Mouse (Mus musculus) MEL (cell line): Measurements from ENCODE around the gene Speg. TPM values are rescaled to one million over a fixed set of nuclear protein-coding genes. Genes with fewer than 3 reads are reported as not detected.

Experiments
- DNase-seq: peaks from one replicate; pipeline ENCODE4 v3.0.0; 2011; ENCODE audit warnings: low read depth, low spot score
- H3K27ac ChIP-seq: 2 replicates; pipeline ENCODE4 v1.5.1; 2012; ENCODE audit warnings: low read depth, mild to moderate bottlenecking, control low read depth, low read length, moderate library complexity; ENCODE audit not compliant: control insufficient read depth
- H3K27me3 ChIP-seq, 2 experiments: fragments of 150-350 bp in 1 of 2; sonication (generic) in 1 of 2; 2 replicates each; pipeline ENCODE4 v1.6.1; 2012; ENCODE audit warnings: low read length in 2 of 2, mild to moderate bottlenecking in 2 of 2, improper control_type of control experiment in 1 of 2, moderate library complexity in 1 of 2; ENCODE audit not compliant: insufficient read depth in 2 of 2, control insufficient read depth in 1 of 2
- H3K36me3 ChIP-seq, 2 experiments: 2 replicates each; pipeline ENCODE4 v1.6.1; 2012 to 2014; ENCODE audit warnings: low read length in 2 of 2, improper control_type of control experiment in 1 of 2, inconsistent platforms in 1 of 2, mild to moderate bottlenecking in 1 of 2; ENCODE audit not compliant: insufficient read depth in 2 of 2, control insufficient read depth in 1 of 2
- H3K4me1 ChIP-seq, 2 experiments: fragments of 150-350 bp in 1 of 2; sonication (generic) in 1 of 2; 2 replicates each; pipeline ENCODE4 v1.6.1; 2012; ENCODE audit warnings: low read length in 2 of 2, improper control_type of control experiment in 1 of 2, mild to moderate bottlenecking in 1 of 2; ENCODE audit not compliant: insufficient read depth in 2 of 2, control insufficient read depth in 1 of 2
- H3K4me3 ChIP-seq, 2 experiments: fragments of 150-350 bp in 1 of 2; sonication (generic) in 1 of 2; 2 replicates each; pipeline ENCODE4 v1.5.1; 2012; ENCODE audit warnings: low read depth in 2 of 2, low read length in 2 of 2, mild to moderate bottlenecking in 2 of 2, moderate library complexity in 2 of 2, control low read depth in 1 of 2, improper control_type of control experiment in 1 of 2; ENCODE audit not compliant: control insufficient read depth in 1 of 2, insufficient read depth in 1 of 2
- H3K79me2 ChIP-seq: 2 replicates; pipeline ENCODE4 v1.6.1; 2012; ENCODE audit warnings: mild to moderate bottlenecking, low read length, moderate library complexity; ENCODE audit not compliant: control insufficient read depth, poor library complexity, insufficient read depth
- H3K9ac ChIP-seq: 2 replicates; pipeline ENCODE4 v1.6.1; 2012; ENCODE audit warnings: low read depth, mild to moderate bottlenecking, control low read depth, low read length, moderate library complexity; ENCODE audit not compliant: control insufficient read depth, poor library complexity, severe bottlenecking
- H3K9me3 ChIP-seq: fragments of 150-350 bp; sonication (generic); replicated peaks from 2 replicates; pipeline ENCODE4 v1.6.1; 2012; ENCODE audit warnings: mild to moderate bottlenecking, low read length, improper control_type of control experiment, moderate library complexity; ENCODE audit not compliant: insufficient read depth
- CHD1 ChIP-seq: IDR thresholded peaks from 2 replicates; pipeline ENCODE4 v1.6.1; 2012; ENCODE audit warnings: low read depth, mild to moderate bottlenecking, inconsistent platforms, low read length, improper control_type of control experiment
- CHD2 ChIP-seq: IDR thresholded peaks from 2 replicates; pipeline ENCODE4 v1.6.1; 2011; ENCODE audit warnings: low read length, improper control_type of control experiment
- GABPA ChIP-seq: IDR thresholded peaks from 2 replicates; pipeline ENCODE4 v1.6.1; 2012; ENCODE audit warnings: low read depth, mild to moderate bottlenecking, inconsistent platforms, low read length, improper control_type of control experiment, moderate library complexity
- HCFC1 ChIP-seq: IDR thresholded peaks from 2 replicates; pipeline ENCODE4 v1.6.1; 2012; ENCODE audit warnings: low read depth, mild to moderate bottlenecking, inconsistent platforms, low read length, improper control_type of control experiment, moderate library complexity
- JUND ChIP-seq: IDR thresholded peaks from 2 replicates; pipeline ENCODE4 v1.6.1; 2011; ENCODE audit warnings: low read depth, mild to moderate bottlenecking, improper control_type of control experiment, low read length
- MEF2A ChIP-seq: IDR thresholded peaks from 2 replicates; pipeline ENCODE4 v1.6.1; 2014; ENCODE audit warnings: low read depth, mild to moderate bottlenecking, inconsistent platforms, low read length, improper control_type of control experiment; ENCODE audit not compliant: poor library complexity, insufficient replicate concordance, severe bottlenecking; ENCODE audit errors: extremely low read depth
- MYB ChIP-seq: IDR thresholded peaks from 2 replicates; pipeline ENCODE4 v1.6.1; 2011; ENCODE audit warnings: mild to moderate bottlenecking, low read depth, low read length, improper control_type of control experiment
- MYC ChIP-seq: IDR thresholded peaks from 2 replicates; pipeline ENCODE4 v1.6.1; 2011; ENCODE audit warnings: low read depth, mild to moderate bottlenecking, low read length, improper control_type of control experiment, moderate library complexity
- POLR2A ChIP-seq, 2 experiments: IDR thresholded peaks; 2 replicates each; pipeline ENCODE4 v1.6.1; 2011 to 2012; ENCODE audit warnings: low read length in 2 of 2, mild to moderate bottlenecking in 2 of 2, control low read depth in 1 of 2, improper control_type of control experiment in 1 of 2, low read depth in 1 of 2, moderate library complexity in 1 of 2; ENCODE audit not compliant: control insufficient read depth in 1 of 2, insufficient read depth in 1 of 2, poor library complexity in 1 of 2
- POLR2AphosphoS2 ChIP-seq: IDR thresholded peaks from 2 replicates; pipeline ENCODE4 v1.6.1; 2011; ENCODE audit warnings: low read length, improper control_type of control experiment
- RCOR1 ChIP-seq: IDR thresholded peaks from 2 replicates; pipeline ENCODE4 v1.6.1; 2012; ENCODE audit warnings: low read depth, mild to moderate bottlenecking, inconsistent platforms, low read length, improper control_type of control experiment
- SIN3A ChIP-seq: IDR thresholded peaks from 2 replicates; pipeline ENCODE4 v1.6.1; 2012; ENCODE audit warnings: low read length, improper control_type of control experiment, inconsistent platforms
- SMC3 ChIP-seq: IDR thresholded peaks from 2 replicates; pipeline ENCODE4 v1.6.1; 2011; ENCODE audit warnings: low read depth, low read length, improper control_type of control experiment
- USF1 ChIP-seq: IDR thresholded peaks from 2 replicates; pipeline ENCODE4 v1.6.1; 2014; ENCODE audit warnings: low read depth, mild to moderate bottlenecking, inconsistent platforms, low read length, improper control_type of control experiment, moderate library complexity
- USF2 ChIP-seq, 2 experiments: IDR thresholded peaks; 2 replicates each; pipeline ENCODE4 v1.6.1; 2011 to 2012; ENCODE audit warnings: improper control_type of control experiment in 2 of 2, low read length in 2 of 2, borderline replicate concordance in 1 of 2, inconsistent platforms in 1 of 2, low read depth in 1 of 2, mild to moderate bottlenecking in 1 of 2; ENCODE audit not compliant: insufficient read depth in 1 of 2
- ZC3H11A ChIP-seq: IDR thresholded peaks from 2 replicates; pipeline ENCODE4 v1.6.1; 2012; ENCODE audit warnings: low read depth, mild to moderate bottlenecking, inconsistent platforms, low read length, improper control_type of control experiment
- polyA plus RNA-seq, 2 experiments: library from polyadenylated mRNA; stranded (reverse) in 1 of 2; unstranded in 1 of 2; fragments of >175 nt in 1 of 2; fragments of >200 nt in 1 of 2; gene quantifications; 2 replicates each; pipeline versions ENCODE4 v1.2.1 to v1.2.4; 2012; ENCODE audit warnings: low replicate concordance in 2 of 2, low read depth in 1 of 2; ENCODE audit not compliant: insufficient read length in 2 of 2, insufficient read depth in 1 of 2, missing spikeins in 1 of 2
- total RNA-seq: library from RNA; depleted of rRNA; stranded (reverse); fragments of 300-350 nt; gene quantifications from 2 replicates; pipeline ENCODE4 v1.2.3, GENCODE M21; 2012

The Speg gene
- total and polyA plus RNA-seq, 3 experiments, result 1.7 to 9.5 TPM; not detected in 1

GRCm38 (mm10) chr1:75442811-75443210 lies 67.7 kb downstream of the Speg start:
- no peak overlapping the region for H3K9ac ChIP-seq
- H3K27me3 ChIP-seq, result no peaks in the 10 kb centered on the region
- TF ChIP-seq RCOR1, result no peak
- TF ChIP-seq CHD2, result no peak
- no peak for TF ChIP-seq MYC
- no peak for TF ChIP-seq POLR2AphosphoS2
- no peak for TF ChIP-seq JUND
- TF ChIP-seq MYB, result no peak
- no peak for TF ChIP-seq USF2 (IDR thresholded peaks at IDR 0.05; ENCODE audit: borderline replicate concordance in 1 of 2, insufficient read depth in 1 of 2, low read depth in 1 of 2, low read length in 2 of 2)
- TF ChIP-seq POLR2A (IDR thresholded peaks at IDR 0.05; ENCODE audit: control insufficient read depth in 1 of 2, insufficient read depth in 1 of 2, low read depth in 1 of 2, low read length in 2 of 2, poor library complexity in 1 of 2), result no peak
- TF ChIP-seq SIN3A, result no peak
- TF ChIP-seq SMC3, result no peak
- no peak for TF ChIP-seq CHD1
- no peak for TF ChIP-seq GABPA
- no peak for TF ChIP-seq ZC3H11A
- no peak for TF ChIP-seq USF1
- no peak for TF ChIP-seq HCFC1
- no peak overlapping the region for H3K27ac ChIP-seq
- no peak for DNase-seq
- H3K9me3 ChIP-seq, result no peaks in the 10 kb centered on the region
- peaks cover 12 to 25% of the 10 kb centered on the region in 2 experiments; a peak in 3 of 4 replicates for H3K4me1 ChIP-seq
- H3K4me3 ChIP-seq, result no peak overlapping the region
- no peaks in the 10 kb centered on the region; the same call in 1 of the 2 replicates for H3K79me2 ChIP-seq
- peaks cover 0 to 12% of the 10 kb centered on the region in 2 experiments; a peak in 2 of 4 replicates for H3K36me3 ChIP-seq

DNA sequence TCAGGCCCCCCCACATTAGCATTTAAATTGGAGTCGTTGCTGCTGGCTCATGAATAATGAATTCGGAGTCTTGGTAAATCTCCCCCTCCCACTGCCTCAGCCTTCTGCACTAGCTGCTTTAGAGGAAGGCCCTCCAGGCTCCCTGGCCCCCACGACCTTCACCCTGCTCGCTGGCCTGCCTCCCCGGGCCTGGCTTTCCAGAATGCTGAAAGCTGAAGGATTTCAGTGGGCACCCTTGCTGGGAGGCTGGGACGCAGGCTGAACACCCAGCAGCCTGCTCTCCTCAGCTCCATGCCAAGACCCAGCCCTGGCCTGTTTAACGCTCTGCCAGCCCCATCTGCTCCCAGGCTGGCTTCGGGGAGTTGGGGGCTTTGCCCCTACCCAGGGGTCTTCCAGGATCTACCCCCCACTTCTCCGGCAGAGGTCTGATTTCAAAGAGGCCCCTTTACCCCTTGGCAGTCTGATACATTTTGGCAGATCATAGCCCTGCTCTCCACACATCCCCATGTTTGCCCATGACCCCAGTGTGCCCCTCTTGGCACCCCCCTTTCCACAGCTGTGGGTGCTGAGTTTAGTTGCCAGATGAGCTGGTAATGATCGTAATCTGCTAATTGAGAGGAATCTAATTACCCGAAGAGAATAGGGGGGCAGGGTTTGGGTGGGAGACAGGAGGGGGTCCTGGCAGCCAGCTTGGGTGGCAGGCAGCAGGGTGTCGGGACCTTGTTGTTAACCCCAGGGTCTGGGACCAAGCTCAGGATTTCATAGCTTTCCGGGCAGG lies 68.3 kb downstream of the Speg start:
- H3K36me3 ChIP-seq, result peaks cover 0 to 16% of the 10 kb centered on the region in 2 experiments; a peak in 2 of 4 replicates
- H3K79me2 ChIP-seq, result no peaks in the 10 kb centered on the region; the same call in 1 of the 2 replicates
- DNase-seq, result no peak
- no peaks in the 10 kb centered on the region for H3K9me3 ChIP-seq
- no peak overlapping the region for H3K27ac ChIP-seq
- H3K9ac ChIP-seq, result no peak overlapping the region
- H3K27me3 ChIP-seq, result no peaks in the 10 kb centered on the region
- peaks cover 12 to 25% of the 10 kb centered on the region in 2 experiments; a peak in 3 of 4 replicates for H3K4me1 ChIP-seq
- no peak overlapping the region for H3K4me3 ChIP-seq
- TF ChIP-seq HCFC1, result no peak
- TF ChIP-seq MEF2A, result no peak
- TF ChIP-seq, all 39 proteins: peak for 0
